Mouse (Mus musculus) C2C12 (cell line): Measurements from ENCODE around the gene Ccdc34.

Experiments
- CEBPB ChIP-seq: IDR thresholded peaks from one replicate; pipeline ENCODE4 v1.6.1; 2011; ENCODE audit warnings: low read depth, mild to moderate bottlenecking, control low read depth, moderate library complexity
- CTCF ChIP-seq: IDR thresholded peaks from one replicate; pipeline ENCODE4 v1.5.1; 2011; ENCODE audit not compliant: control insufficient read depth, insufficient read depth, insufficient read length
- USF1 ChIP-seq: IDR thresholded peaks from one replicate; pipeline ENCODE4 v1.6.1; 2011; ENCODE audit warnings: low read depth, mild to moderate bottlenecking, control low read depth, moderate library complexity

DNA sequence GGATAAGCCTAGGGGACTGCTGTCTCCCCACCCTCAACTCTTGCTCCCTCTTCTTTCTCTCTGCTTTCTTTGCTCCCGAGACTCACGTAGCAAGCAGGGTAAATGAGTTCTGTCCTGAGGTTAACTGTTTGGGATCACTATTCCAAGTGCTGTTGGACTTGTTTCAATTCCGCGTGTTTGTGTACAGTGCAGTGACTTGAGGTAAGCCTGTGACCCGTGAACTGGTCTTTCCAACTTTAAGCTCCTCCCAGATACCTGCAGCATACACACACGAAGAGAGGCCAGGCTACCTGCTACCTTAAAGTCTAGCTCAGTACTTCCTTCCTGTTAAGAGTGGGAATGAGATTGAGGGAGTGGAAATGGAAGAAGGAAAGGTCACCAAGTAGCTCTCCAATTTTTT, 34.2 kb upstream of the Ccdc34 start:
- TF ChIP-seq CTCF = no peak
- TF ChIP-seq USF1 = no peak
- no peak for TF ChIP-seq CEBPB
